Mouse (Mus musculus): ENCODE results near the gene Ssu2.

Ssu2 gene

GRCm38 (mm10) chr6:112350452-112350851 lies 37.4 kb downstream of the Ssu2 start:
- no peak for DNase-seq (ENCODE audit: low spot score in 2 of 2)

GRCm38 (mm10) chr6:112339016-112339415 lies 48.8 kb downstream of the Ssu2 start:
- DNase-seq (ENCODE audit: low spot score in 2 of 2): no peak

- DNase-seq (ENCODE audit: low spot score in 2 of 2): no peak
Measured at GRCm38 (mm10) chr6:112337667-112338066, 50.2 kb downstream of the Ssu2 start.

- DNase-seq (ENCODE audit: low spot score in 2 of 2): no peak
Measured at GRCm38 (mm10) chr6:112333930-112334329, 53.9 kb downstream of the Ssu2 start.

GRCm38 (mm10) chr6:112331223-112331598 lies 56.6 kb downstream of the Ssu2 start:
- DNase-seq (ENCODE audit: low spot score in 2 of 2): no peak

GRCm38 (mm10) chr6:112330520-112331222 lies 57.2 kb downstream of the Ssu2 start:
- DNase-seq (ENCODE audit: low spot score in 2 of 2): no peak

GRCm38 (mm10) chr6:112327793-112328192 lies 60.0 kb downstream of the Ssu2 start:
- no peak for DNase-seq (ENCODE audit: low spot score in 2 of 2)

- DNase-seq (ENCODE audit: low spot score in 2 of 2): no peak
Measured at GRCm38 (mm10) chr6:112325213-112325612, 62.6 kb downstream of the Ssu2 start.

GRCm38 (mm10) chr6:112322916-112323315 lies 64.9 kb downstream of the Ssu2 start:
- no peak for DNase-seq (ENCODE audit: low spot score in 2 of 2)

GRCm38 (mm10) chr6:112320679-112321078 lies 67.1 kb downstream of the Ssu2 start:
- DNase-seq (ENCODE audit: low spot score in 2 of 2): no peak

GRCm38 (mm10) chr6:112319449-112319848 lies 68.4 kb downstream of the Ssu2 start:
- DNase-seq (ENCODE audit: low spot score in 2 of 2): no peak

GRCm38 (mm10) chr6:112311385-112311784 lies 76.4 kb downstream of the Ssu2 start:
- peak; percentile 28 to 46 for DNase-seq (ENCODE audit: low spot score in 2 of 2)

GRCm38 (mm10) chr6:112309330-112309938 lies 78.4 kb downstream of the Ssu2 start:
- DNase-seq (ENCODE audit: low spot score in 2 of 2): no peak

All from frontal cortex, postnatal 10 days (tissue).